Mouse (Mus musculus): ENCODE results near the gene Olfr1344. TPM values are rescaled to one million over a fixed set of nuclear protein-coding genes. Genes with fewer than 3 reads are reported as not detected.
"Not testable (repeated sequence)": the region's sequence is repeated elsewhere in the genome, so short reads cannot be mapped to it uniquely, and the experiment has no call there.

Olfr1344 gene
- polyA plus RNA-seq, 1 experiment from 2014 or later = 0.19 TPM

DNA sequence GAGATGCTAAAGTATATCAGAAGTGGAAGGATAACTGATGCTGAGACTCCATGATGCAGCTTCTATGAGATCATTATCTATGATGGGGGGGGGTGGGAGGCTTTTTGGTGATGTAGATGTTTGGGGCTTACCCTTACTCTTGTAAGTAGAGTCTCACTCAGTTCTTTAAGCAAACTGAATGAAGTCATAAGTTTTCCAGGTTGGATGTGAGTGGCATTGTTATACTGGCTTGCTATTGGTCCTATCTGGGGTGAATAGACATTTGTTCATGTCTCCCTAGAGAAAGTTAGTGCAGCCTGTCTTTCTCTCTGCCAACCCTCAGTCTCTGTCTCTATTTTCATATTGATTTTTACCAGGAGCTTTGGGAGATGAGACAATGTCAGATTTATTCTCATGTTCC is 17.4 kb downstream of the Olfr1344 start, which contains the start of gene Olfr1336:
Gene Olfr1336, plus strand, starts transcription at position 301 of the 400 bp plus-strand sequence.
- H3K4me3 ChIP-seq = no peak within 1 kb of the TSS
- H3K27me3 ChIP-seq (ENCODE audit: low read depth, poor library complexity, severe bottlenecking) = no peaks in the 10 kb centered on the region

GRCm38 (mm10) chr7:6456399-6456798 is 17.9 kb downstream of the Olfr1344 start:
- Histone ChIP-seq H3K27ac (replicated peaks) (no peak overlapping the region), H3K36me3 (no peaks in the 10 kb centered on the region), H3K4me3 (no peak overlapping the region), H3K4me1 (no peaks in the 10 kb centered on the region), H3K9me3 (replicated peaks) (peaks cover 21% of the 10 kb centered on the region), H3K27me3 (ENCODE audit: low read depth, poor library complexity, severe bottlenecking) (no peaks in the 10 kb centered on the region)
- WGBS = 55% methylated on average over 3 of the region's 3 CpGs
- no peak for DNase-seq (ENCODE audit: low spot score)

More for the DNA sequence above, 17.4 kb downstream of the Olfr1344 start, which contains the start of gene Olfr1336:
- Histone ChIP-seq H3K9me3 (replicated peaks) (peaks cover 17% of the 10 kb centered on the region), H3K4me1 (no peaks in the 10 kb centered on the region), H3K36me3 (no peaks in the 10 kb centered on the region), H3K27ac (replicated peaks) (no peak within 1 kb of the TSS)
- no peak for DNase-seq (ENCODE audit: low spot score)

DNA sequence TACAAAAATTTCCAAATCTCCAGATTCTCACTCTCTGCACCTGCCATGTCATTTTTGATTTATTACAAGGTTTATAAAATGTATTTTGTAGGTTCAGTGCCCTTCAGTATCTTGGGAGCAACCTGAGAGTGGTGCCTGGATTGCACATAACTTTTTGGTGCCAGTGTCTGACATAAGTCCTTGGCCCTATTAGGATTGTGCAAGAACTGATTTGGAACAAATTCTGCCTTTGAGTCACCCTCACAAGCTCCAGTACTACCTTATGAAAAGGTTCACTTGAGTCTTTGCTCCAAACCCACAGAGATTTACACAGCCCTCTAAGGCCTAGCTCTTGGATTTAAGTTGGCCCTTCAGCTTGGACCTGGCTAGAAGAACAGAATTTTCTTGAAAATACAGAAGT is 28.5 kb downstream of the Olfr1344 start, which contains the start of gene Olfr1346:
Gene Olfr1346, plus strand, starts transcription at position 151 of the 400 bp plus-strand sequence.
- Histone ChIP-seq H3K36me3 (no peaks in the 10 kb centered on the region), H3K4me3 (no peak within 1 kb of the TSS), H3K27me3 (ENCODE audit: low read depth, poor library complexity, severe bottlenecking) (no peaks in the 10 kb centered on the region), H3K4me1 (no peaks in the 10 kb centered on the region), H3K27ac (replicated peaks) (no peak within 1 kb of the TSS), H3K9me3 (replicated peaks) (0 out of 2 replicates have a peak, but pooled peaks cover 7% of the 10 kb centered on the region)
- DNase-seq (ENCODE audit: low spot score) = no peak

- H3K4me3 ChIP-seq; DNase-seq (ENCODE audit: low spot score); H3K36me3 ChIP-seq; H3K27ac ChIP-seq (replicated peaks); H3K27me3 ChIP-seq (ENCODE audit: low read depth, poor library complexity, severe bottlenecking); H3K4me1 ChIP-seq: not testable (repeated sequence)
- H3K9me3 ChIP-seq (replicated peaks) = peaks cover 44% of the 10 kb centered on the region
- 88% methylated on average over 2 of the region's 2 CpGs for WGBS
Measured at GRCm38 (mm10) chr7:6477633-6478032, 39.1 kb downstream of the Olfr1344 start.

DNA sequence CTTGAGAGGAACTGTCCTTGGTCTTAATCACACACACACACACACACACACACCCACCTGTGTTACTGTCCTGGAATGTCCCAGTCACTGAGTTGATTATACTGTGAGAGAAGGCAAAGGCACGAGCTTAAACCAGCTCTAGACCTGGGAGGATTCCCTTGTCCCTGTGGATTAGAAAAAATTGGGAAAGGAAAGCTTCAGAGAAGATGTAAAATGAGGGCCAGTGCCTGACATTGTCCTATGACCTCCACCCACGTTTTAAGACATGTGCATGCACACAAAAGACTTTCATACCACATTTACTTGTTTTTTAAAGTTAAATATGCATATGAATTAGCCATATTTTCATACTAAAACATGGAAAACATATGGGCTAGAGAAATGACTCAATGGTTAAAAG is 48.4 kb downstream of the Olfr1344 start, which contains the start of gene Olfr5:
Gene Olfr5, minus strand, starts transcription at position 101 of the 400 bp plus-strand sequence.
- peaks cover 35% of the 10 kb centered on the region for H3K9me3 ChIP-seq (replicated peaks)
- H3K4me1 ChIP-seq = no peaks in the 10 kb centered on the region
- no peak within 1 kb of the TSS for H3K27ac ChIP-seq (replicated peaks)
- 52% methylated on average over 2 of the region's 2 CpGs for WGBS
- DNase-seq (ENCODE audit: low spot score) = no peak
- no peaks in the 10 kb centered on the region for H3K36me3 ChIP-seq
- no peak within 1 kb of the TSS for H3K4me3 ChIP-seq
- H3K27me3 ChIP-seq (ENCODE audit: low read depth, poor library complexity, severe bottlenecking) = no peaks in the 10 kb centered on the region

Other genes starting within 250 kb of the Olfr1344 start
- not detected in 2 replicates for gene Galp, start 241.6 kb upstream of the Olfr1344 start, polyA plus RNA-seq (2016; fragmentation: Nextera tagmentation; extraction: Ambion mirVana)
- gene Zscan5b, start 216.4 kb upstream of the Olfr1344 start, polyA plus RNA-seq (2016; fragmentation: Nextera tagmentation; extraction: Ambion mirVana) = not detected in 2 replicates
- gene Epp13, start 186.0 kb upstream of the Olfr1344 start, polyA plus RNA-seq (2016; fragmentation: Nextera tagmentation; extraction: Ambion mirVana) = not detected in 2 replicates
- gene Zfp667, start 152.1 kb upstream of the Olfr1344 start, polyA plus RNA-seq (2016; fragmentation: Nextera tagmentation; extraction: Ambion mirVana) = 6.3 and 7.7 TPM in 2 replicates
- 5.2 and 8.0 TPM in 2 replicates for gene Zfp583, start 107.4 kb upstream of the Olfr1344 start, polyA plus RNA-seq (2016; fragmentation: Nextera tagmentation; extraction: Ambion mirVana)
- gene Gm3854, start 94.9 kb upstream of the Olfr1344 start, polyA plus RNA-seq (2016; fragmentation: Nextera tagmentation; extraction: Ambion mirVana) = 2.9 and 3.9 TPM in 2 replicates
- gene Zfp78, start 75.4 kb upstream of the Olfr1344 start, polyA plus RNA-seq (2016; fragmentation: Nextera tagmentation; extraction: Ambion mirVana) = 1.8 and 2.7 TPM in 2 replicates
- 10.2 and 12.7 TPM in 2 replicates for gene Zfp28, start 55.4 kb upstream of the Olfr1344 start, polyA plus RNA-seq (2016; fragmentation: Nextera tagmentation; extraction: Ambion mirVana)
- 0.48 and 0.91 TPM in 2 replicates for gene Smim17, start 40.0 kb upstream of the Olfr1344 start, polyA plus RNA-seq (2016; fragmentation: Nextera tagmentation; extraction: Ambion mirVana)
- gene Gm20715, start 28.4 kb upstream of the Olfr1344 start, polyA plus RNA-seq (2016; fragmentation: Nextera tagmentation; extraction: Ambion mirVana) = not detected in 2 replicates
- gene Olfr1336, start 17.5 kb downstream of the Olfr1344 start, polyA plus RNA-seq (2016; fragmentation: Nextera tagmentation; extraction: Ambion mirVana) = not detected in 2 replicates
- gene Olfr1346, start 28.4 kb downstream of the Olfr1344 start, polyA plus RNA-seq (2016; fragmentation: Nextera tagmentation; extraction: Ambion mirVana) = not detected in 2 replicates
- not detected in 2 replicates for gene Olfr5, start 48.3 kb downstream of the Olfr1344 start, polyA plus RNA-seq (2016; fragmentation: Nextera tagmentation; extraction: Ambion mirVana)
- not detected in 2 replicates for gene Olfr1347, start 61.1 kb downstream of the Olfr1344 start, polyA plus RNA-seq (2016; fragmentation: Nextera tagmentation; extraction: Ambion mirVana)
- gene Olfr1348, start 70.1 kb downstream of the Olfr1344 start, polyA plus RNA-seq (2016; fragmentation: Nextera tagmentation; extraction: Ambion mirVana) = not detected in 2 replicates
- not detected in 2 replicates for gene Olfr1349, start 84.3 kb downstream of the Olfr1344 start, polyA plus RNA-seq (2016; fragmentation: Nextera tagmentation; extraction: Ambion mirVana)
- gene Olfr1350, start 126.2 kb downstream of the Olfr1344 start, polyA plus RNA-seq (2016; fragmentation: Nextera tagmentation; extraction: Ambion mirVana) = not detected in 2 replicates